Mouse (Mus musculus): Measurements from ENCODE around the gene Olfr458. TPM values are rescaled to one million over a fixed set of nuclear protein-coding genes. Genes with fewer than 3 reads are reported as not detected.
"Not testable (repeated sequence)": the region's sequence is repeated elsewhere in the genome, so short reads cannot be mapped to it uniquely, and the experiment has no call there.

Gene Olfr458
- polyA plus RNA-seq, 1 experiment from 2014 or later, result not detected

GRCm38 (mm10) chr6:42484633-42485032 lies 19.6 kb upstream of the Olfr458 start:
- Histone ChIP-seq H3K27ac (replicated peaks) (no peak overlapping the region), H3K27me3 (ENCODE audit: control insufficient read depth, insufficient read depth, low read length) (no peaks in the 10 kb centered on the region), H3K4me2 (replicated peaks; ENCODE audit: low read depth) (no peak overlapping the region), H3K36me3 (ENCODE audit: control insufficient read depth, insufficient read depth, low read length) (no peaks in the 10 kb centered on the region), H3K9ac (ENCODE audit: low read length) (no peak overlapping the region), H3K4me3 (ENCODE audit: low read depth, low read length) (no peak overlapping the region), H3K9me3 (ENCODE audit: control insufficient read depth, low read length) (no peaks in the 10 kb centered on the region), H3K4me1 (replicated peaks; ENCODE audit: control insufficient read depth, insufficient read depth) (no peaks in the 10 kb centered on the region)
- DNase-seq (ENCODE audit: low spot score) (no peak), ATAC-seq (ENCODE audit: low FRiP score, low TSS enrichment) (no peak)
- TF ChIP-seq CTCF (IDR thresholded peaks at IDR 0.05; ENCODE audit: low read depth), result no peak
- no peak for TF ChIP-seq EP300 (optimal IDR thresholded peaks at IDR 0.05)

DNA sequence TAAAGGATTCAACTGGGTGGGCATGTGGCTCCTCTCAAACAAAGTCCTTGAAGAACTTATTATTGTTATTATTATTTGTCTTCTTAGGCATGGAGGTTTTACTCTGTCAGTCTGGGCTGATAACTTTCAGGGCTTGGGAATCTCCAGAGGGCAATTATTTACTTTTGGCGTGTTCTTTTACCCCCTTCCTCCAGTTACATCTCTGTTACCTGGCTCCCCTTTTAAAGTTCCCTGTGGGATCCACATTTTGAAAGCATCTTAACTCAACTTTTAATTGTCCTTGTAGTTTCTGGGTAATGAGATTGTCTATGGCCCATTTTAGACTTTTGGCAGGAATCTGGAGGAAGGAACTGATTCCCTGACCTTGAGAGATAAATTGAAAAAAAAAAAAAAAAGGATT lies 11.2 kb upstream of the Olfr458 start, which contains the start of gene Olfr457:
Gene Olfr457 (minus strand): TSS at position 101 of the 400 bp plus-strand sequence.
- Histone ChIP-seq H3K36me3 (ENCODE audit: control insufficient read depth, insufficient read depth, low read length) (no peaks in the 10 kb centered on the region), H3K9ac (ENCODE audit: low read length) (no peak within 1 kb of the TSS), H3K9me3 (ENCODE audit: control insufficient read depth, low read length) (no peaks in the 10 kb centered on the region), H3K4me3 (ENCODE audit: low read depth, low read length) (no peak within 1 kb of the TSS), H3K27me3 (ENCODE audit: control insufficient read depth, insufficient read depth, low read length) (no peaks in the 10 kb centered on the region), H3K4me1 (replicated peaks; ENCODE audit: control insufficient read depth, insufficient read depth) (no peaks in the 10 kb centered on the region), H3K27ac (replicated peaks) (no peak within 1 kb of the TSS), H3K4me2 (replicated peaks; ENCODE audit: low read depth) (no peak within 1 kb of the TSS)
- ATAC-seq (ENCODE audit: low FRiP score, low TSS enrichment), result no peak
- TF ChIP-seq EP300 (optimal IDR thresholded peaks at IDR 0.05), result no peak
- no peak for TF ChIP-seq CTCF (IDR thresholded peaks at IDR 0.05; ENCODE audit: low read depth)
- WGBS, result 46% methylated on average over 1 of the region's 1 CpGs
- no peak for DNase-seq (ENCODE audit: low spot score)

- H3K27me3 ChIP-seq (ENCODE audit: control insufficient read depth, insufficient read depth, low read length); ATAC-seq (ENCODE audit: low FRiP score, low TSS enrichment); H3K36me3 ChIP-seq (ENCODE audit: control insufficient read depth, insufficient read depth, low read length); H3K4me3 ChIP-seq (ENCODE audit: low read depth, low read length); H3K4me2 ChIP-seq (replicated peaks; ENCODE audit: low read depth); H3K27ac ChIP-seq (replicated peaks); H3K9me3 ChIP-seq (ENCODE audit: control insufficient read depth, low read length); H3K4me1 ChIP-seq (replicated peaks; ENCODE audit: control insufficient read depth, insufficient read depth); DNase-seq (ENCODE audit: low spot score); H3K9ac ChIP-seq (ENCODE audit: low read length): not testable (repeated sequence)
- 95% methylated on average over 4 of the region's 4 CpGs for WGBS
These were observed 6.3 kb upstream of the Olfr458 start for GRCm38 (mm10) chr6:42471298-42471697.

- 88% methylated on average over 4 of the region's 4 CpGs for WGBS
- H3K9me3 ChIP-seq (ENCODE audit: control insufficient read depth, low read length), result no peaks in the 10 kb centered on the region
- H3K4me3 ChIP-seq (ENCODE audit: low read depth, low read length), result no peak overlapping the region
- H3K27ac ChIP-seq (replicated peaks), result no peak overlapping the region
- ATAC-seq (ENCODE audit: low FRiP score, low TSS enrichment), result no peak
- H3K27me3 ChIP-seq (ENCODE audit: control insufficient read depth, insufficient read depth, low read length), result no peaks in the 10 kb centered on the region
- H3K4me1 ChIP-seq (replicated peaks; ENCODE audit: control insufficient read depth, insufficient read depth), result no peaks in the 10 kb centered on the region
- H3K9ac ChIP-seq (ENCODE audit: low read length), result no peak overlapping the region
- H3K4me2 ChIP-seq (replicated peaks; ENCODE audit: low read depth), result no peak overlapping the region
- TF ChIP-seq CTCF (IDR thresholded peaks at IDR 0.05; ENCODE audit: low read depth) (no peak), EP300 (optimal IDR thresholded peaks at IDR 0.05) (no peak)
- H3K36me3 ChIP-seq (ENCODE audit: control insufficient read depth, insufficient read depth, low read length), result no peaks in the 10 kb centered on the region
- no peak for DNase-seq (ENCODE audit: low spot score)
These were observed 5.5 kb upstream of the Olfr458 start for GRCm38 (mm10) chr6:42470542-42470941.

GRCm38 (mm10) chr6:42447381-42447780 lies 17.6 kb downstream of the Olfr458 start:
- H3K4me3 ChIP-seq (ENCODE audit: low read depth, low read length), result no peak overlapping the region
- no peak for DNase-seq (ENCODE audit: low spot score)
- no peak for TF ChIP-seq CTCF (IDR thresholded peaks at IDR 0.05; ENCODE audit: low read depth)
- TF ChIP-seq EP300 (optimal IDR thresholded peaks at IDR 0.05), result no peak
- no peak overlapping the region for H3K27ac ChIP-seq (replicated peaks)
- no peaks in the 10 kb centered on the region for H3K36me3 ChIP-seq (ENCODE audit: control insufficient read depth, insufficient read depth, low read length)
- 84% methylated on average over 2 of the region's 2 CpGs for WGBS
- no peak for ATAC-seq (ENCODE audit: low FRiP score, low TSS enrichment)
- H3K4me2 ChIP-seq (replicated peaks; ENCODE audit: low read depth), result no peak overlapping the region
- no peaks in the 10 kb centered on the region for H3K27me3 ChIP-seq (ENCODE audit: control insufficient read depth, insufficient read depth, low read length)
- no peak overlapping the region for H3K9ac ChIP-seq (ENCODE audit: low read length)
- no peaks in the 10 kb centered on the region for H3K4me1 ChIP-seq (replicated peaks; ENCODE audit: control insufficient read depth, insufficient read depth)
- H3K9me3 ChIP-seq (ENCODE audit: control insufficient read depth, low read length), result no peaks in the 10 kb centered on the region

DNA sequence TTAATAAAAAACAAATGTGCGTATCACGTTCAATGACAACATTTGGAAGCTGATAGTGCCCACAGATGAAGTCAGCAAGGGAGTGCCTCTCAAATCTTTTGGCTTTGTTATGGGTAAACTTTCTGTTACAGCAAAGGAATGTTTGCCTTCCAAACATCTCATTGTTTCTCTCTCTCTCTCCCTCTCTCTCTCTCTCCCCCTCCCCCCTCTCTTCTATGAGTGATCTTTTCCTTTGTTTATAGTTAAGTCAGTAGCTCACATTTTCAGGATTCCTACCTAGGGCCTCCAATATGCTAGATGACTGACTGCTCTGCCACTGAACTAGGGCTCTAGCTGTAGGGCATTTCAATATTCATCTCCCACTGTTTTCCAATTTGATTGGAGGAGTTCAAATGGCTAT lies 20.5 kb downstream of the Olfr458 start:
- WGBS, result 24% methylated on average over 2 of the region's 2 CpGs
- DNase-seq (ENCODE audit: low spot score), result no peak
- no peak for TF ChIP-seq CTCF (IDR thresholded peaks at IDR 0.05; ENCODE audit: low read depth)
- TF ChIP-seq EP300 (optimal IDR thresholded peaks at IDR 0.05), result no peak
- no peaks in the 10 kb centered on the region for H3K4me1 ChIP-seq (replicated peaks; ENCODE audit: control insufficient read depth, insufficient read depth)
- H3K27me3 ChIP-seq (ENCODE audit: control insufficient read depth, insufficient read depth, low read length), result no peaks in the 10 kb centered on the region
- no peak for ATAC-seq (ENCODE audit: low FRiP score, low TSS enrichment)
- H3K9me3 ChIP-seq (ENCODE audit: control insufficient read depth, low read length), result no peaks in the 10 kb centered on the region
- H3K4me2 ChIP-seq (replicated peaks; ENCODE audit: low read depth), result no peak overlapping the region
- H3K9ac ChIP-seq (ENCODE audit: low read length), result no peak overlapping the region
- H3K27ac ChIP-seq (replicated peaks), result no peak overlapping the region
- H3K4me3 ChIP-seq (ENCODE audit: low read depth, low read length), result no peak overlapping the region
- no peaks in the 10 kb centered on the region for H3K36me3 ChIP-seq (ENCODE audit: control insufficient read depth, insufficient read depth, low read length)
